Mouse (Mus musculus): Measurements from ENCODE around the gene Slc35a1. TPM values are rescaled to one million over a fixed set of nuclear protein-coding genes. Genes with fewer than 3 reads are reported as not detected.

Slc35a1 gene
- polyA plus RNA-seq, 1 experiment from 2014 or later, result 52.6 TPM

Other genes with a start within 250 kb of the Slc35a1 start
- 91.5 and 100 TPM in 2 replicates for gene Akirin2, start 136.5 kb downstream of the Slc35a1 start, polyA plus RNA-seq (2015; fragmentation: Nextera tagmentation; extraction: Ambion mirVana)
- 89.2 and 90.9 TPM in 2 replicates for gene Orc3, start 72.5 kb downstream of the Slc35a1 start, polyA plus RNA-seq (2015; fragmentation: Nextera tagmentation; extraction: Ambion mirVana)
- 59.3 and 60.0 TPM in 2 replicates for gene Rars2, start 72.5 kb downstream of the Slc35a1 start, polyA plus RNA-seq (2015; fragmentation: Nextera tagmentation; extraction: Ambion mirVana)
- 2.7 and 4.7 TPM in 2 replicates for gene Cfap206, start 42.8 kb upstream of the Slc35a1 start, polyA plus RNA-seq (2015; fragmentation: Nextera tagmentation; extraction: Ambion mirVana)
- gene Gm136, start 68.8 kb upstream of the Slc35a1 start, polyA plus RNA-seq (2015; fragmentation: Nextera tagmentation; extraction: Ambion mirVana), result not detected in 2 replicates
- gene Smim8, start 91.0 kb upstream of the Slc35a1 start, polyA plus RNA-seq (2015; fragmentation: Nextera tagmentation; extraction: Ambion mirVana), result 50.8 and 55.0 TPM in 2 replicates
- gene Zfp292, start 195.5 kb upstream of the Slc35a1 start, polyA plus RNA-seq (2015; fragmentation: Nextera tagmentation; extraction: Ambion mirVana), result 32.6 and 32.7 TPM in 2 replicates
- 0.50 TPM in 1 of 2 replicates, not detected in the other for gene Cga, start 206.3 kb upstream of the Slc35a1 start, polyA plus RNA-seq (2015; fragmentation: Nextera tagmentation; extraction: Ambion mirVana)

All from hindbrain, embryonic 13.5 days (tissue).